Mouse (Mus musculus) lung, postnatal 14 days (tissue): ENCODE measurements at regions not wholly inside any gene's neighbourhood (a gene's known extent, or its start where the extent isn't known, plus 50 kb on each side); places are given as distances from the start of the nearest gene placed in this dataset.

Experiments used
- DNase-seq: peaks from one replicate; pipeline ENCODE4 v3.0.0; 2021

DNA sequence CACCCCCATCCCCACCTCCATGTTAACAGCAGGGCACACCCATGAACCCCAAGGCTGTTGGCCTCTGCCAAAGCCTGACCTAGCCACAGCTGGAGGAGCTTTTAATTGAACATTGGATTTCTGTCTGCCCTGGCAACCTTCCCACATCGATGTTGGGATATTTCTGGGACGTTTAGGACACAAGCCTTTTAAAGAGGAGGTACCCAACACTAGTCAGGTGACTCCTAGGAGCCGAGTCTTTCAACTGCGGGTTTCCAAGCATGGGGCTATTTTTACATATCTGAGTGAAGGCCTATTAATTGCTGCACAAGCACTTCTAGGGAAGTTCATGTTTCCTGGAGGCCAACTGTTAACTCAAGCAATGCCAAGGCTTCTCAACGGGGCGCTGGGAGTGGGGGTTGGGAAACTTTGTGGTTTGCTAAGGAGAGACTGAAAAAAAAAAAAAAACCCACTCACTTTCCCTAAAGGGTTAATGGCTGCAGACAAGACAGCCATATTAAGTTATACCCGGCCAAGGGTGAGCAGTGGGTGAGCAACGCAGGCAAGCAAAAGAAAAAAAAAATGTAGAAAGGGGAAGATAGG is 213.3 kb downstream of the Bcl2l11 start:
- DNase-seq: no peak

DNA sequence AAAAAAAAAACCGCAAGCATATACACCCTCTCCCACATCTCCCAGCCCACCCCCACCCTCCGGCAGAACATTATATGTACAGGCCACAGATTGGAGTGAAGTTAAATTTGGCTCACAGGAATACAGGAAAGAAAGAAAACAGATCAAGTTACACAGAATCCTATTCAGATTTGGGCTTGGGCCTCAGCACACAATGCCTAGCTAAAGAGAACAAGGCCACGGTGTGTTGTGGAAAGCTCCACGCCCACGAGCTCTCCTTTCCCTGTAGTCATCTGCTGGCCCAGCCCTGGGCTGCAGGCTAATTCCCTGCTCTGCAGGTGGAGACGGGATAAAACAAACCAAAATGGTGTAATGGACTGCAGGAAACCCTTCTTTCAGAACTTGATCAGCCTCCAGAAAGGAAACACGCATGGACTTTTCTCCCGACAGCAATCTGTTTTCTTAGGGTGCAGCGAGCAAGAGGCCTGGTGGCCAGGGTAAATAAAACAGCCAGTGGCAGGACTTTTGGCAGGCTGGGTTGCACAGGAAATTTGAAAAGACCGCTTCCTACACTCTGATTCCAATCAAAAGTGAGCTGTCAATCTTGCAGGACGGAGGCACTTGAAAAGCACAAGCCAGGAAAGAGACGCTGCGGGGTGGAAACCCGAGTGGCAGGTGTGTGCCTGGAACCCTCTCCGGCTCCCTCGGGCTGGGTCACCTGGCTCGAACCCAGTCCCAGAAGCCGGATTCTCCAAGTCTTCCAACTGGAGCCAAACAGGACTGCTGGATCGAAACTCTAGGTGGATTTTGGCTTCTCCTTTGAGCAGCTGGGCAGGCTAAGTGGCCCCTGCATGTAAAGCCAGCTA is 214.0 kb downstream of the Bcl2l11 start:
- DNase-seq: no peak

DNA sequence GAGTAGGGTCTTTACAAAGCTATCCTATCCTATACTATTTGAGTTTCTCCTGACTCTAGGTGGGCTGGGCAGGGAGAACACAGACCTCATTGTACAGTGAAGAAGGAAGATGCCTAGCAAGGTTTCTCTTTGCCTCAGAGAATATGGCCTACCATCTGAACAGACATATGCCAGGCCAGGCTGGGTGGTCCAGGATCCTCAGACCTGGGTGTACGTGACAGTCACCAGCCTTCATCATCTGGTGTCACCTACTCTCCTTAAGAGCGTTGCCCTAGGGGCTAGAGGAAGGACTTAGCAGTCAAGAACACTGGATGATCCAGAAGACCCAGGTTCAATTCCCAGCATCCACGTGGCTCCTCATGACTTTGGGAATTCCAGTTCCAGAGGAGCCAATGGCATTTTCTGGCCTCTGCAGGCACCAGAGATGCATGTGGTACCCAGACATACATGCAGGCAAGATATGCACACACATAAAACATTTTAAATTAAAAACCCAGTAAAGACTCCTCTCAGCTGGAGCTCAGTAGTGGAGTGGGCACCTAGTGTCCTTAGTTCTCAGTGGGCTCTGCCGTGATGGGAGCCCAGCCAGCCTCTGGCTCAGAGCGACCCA is 214.9 kb downstream of the Bcl2l11 start:
- DNase-seq: no peak

DNA sequence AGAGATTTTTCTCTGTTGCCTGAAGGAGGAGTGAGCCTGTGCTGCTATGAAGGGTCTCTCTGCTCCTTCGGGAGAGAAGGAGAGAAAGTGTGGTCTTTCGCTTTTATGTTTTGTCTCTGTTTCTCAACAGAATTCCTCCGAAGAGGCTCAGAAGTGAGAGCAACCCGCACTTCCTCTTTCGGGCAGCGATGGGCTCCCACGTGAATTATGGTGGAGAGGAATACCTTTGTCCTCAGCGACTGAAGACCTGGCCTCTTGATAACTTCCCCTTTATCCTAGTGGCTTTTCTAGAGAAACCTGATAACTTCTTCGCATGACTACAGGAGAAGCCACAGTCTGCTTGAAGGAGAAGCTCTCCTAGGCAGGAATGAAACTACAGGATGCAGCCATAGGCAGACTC is 216.4 kb downstream of the Bcl2l11 start:
- no peak for DNase-seq

DNA sequence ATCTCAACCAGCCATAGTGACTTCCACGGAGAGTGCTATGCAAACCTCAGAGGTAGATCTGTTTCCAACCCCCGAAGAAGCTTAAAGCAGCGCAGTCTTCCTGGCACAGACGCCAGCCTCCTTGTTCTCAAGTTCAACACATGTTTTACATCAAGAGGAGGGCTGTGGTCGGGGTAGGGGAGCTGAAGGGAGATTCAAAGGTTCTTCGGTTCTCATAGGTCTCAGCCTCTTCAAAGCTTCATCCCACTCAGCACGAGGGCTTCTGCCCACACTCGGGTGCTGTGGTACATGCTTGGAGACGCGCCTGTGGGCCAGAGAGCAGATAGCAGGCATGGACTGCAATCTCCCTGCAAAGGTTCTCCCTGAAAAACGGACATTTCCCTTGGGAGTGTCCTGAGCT is 219.7 kb downstream of the Bcl2l11 start:
- no peak for DNase-seq

DNA sequence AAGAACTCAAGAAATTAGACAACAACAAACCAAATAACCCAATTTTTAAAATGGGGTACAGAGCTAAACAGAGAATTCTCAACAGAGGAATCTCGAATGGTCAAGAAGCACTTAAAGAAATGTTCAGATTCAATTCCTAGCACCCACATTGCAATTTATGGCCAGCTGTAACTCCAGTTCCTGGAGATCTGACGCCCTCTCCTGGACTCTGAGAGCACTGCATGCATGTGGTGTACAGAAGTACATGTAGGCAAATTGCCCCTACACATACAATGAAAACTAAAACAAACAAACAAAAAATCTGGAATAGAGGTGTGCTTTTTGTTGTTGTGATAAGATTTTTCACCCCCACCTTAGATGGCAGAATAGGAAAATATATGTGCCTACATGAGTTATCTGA is 222.7 kb downstream of the Bcl2l11 start:
- DNase-seq: no peak

DNA sequence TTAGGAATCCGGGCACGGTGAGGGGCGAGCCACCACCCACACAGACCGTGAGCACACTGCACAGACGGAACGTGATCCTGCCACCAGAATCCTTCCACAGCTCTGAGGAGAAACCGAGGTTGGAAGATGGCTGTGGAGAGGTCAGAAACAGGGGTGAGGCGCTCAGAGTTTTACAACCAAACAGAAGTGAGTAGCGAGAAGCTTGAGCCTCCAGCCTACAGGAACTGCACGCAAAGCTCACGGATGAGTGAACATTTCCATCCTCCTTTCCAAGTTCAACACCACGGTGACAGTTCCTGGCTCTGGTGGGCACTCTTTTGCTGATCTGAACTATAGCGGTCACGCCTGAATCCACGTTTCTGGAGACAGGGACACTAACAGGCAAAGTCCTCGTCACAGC is 225.6 kb downstream of the Bcl2l11 start:
- DNase-seq: no peak

DNA sequence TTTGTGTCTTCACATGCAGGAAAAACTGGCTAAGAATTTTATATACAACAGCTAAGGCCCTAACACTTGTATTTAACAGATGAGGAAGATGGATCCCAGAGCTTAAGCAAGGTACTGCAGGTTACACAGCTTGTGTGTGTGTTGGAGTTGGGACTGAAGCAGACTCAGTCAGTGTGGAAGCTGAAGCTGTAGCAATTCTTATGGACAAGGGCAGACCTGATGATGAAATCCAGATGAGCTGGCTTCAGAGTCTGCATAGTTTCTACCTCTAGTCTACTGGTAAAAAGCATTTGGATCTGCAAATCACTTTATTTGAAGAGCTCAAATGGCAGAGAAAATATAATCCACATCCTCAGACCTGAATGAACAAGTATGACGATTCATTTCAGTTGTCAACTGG is 226.7 kb downstream of the Bcl2l11 start:
- DNase-seq: no peak

DNA sequence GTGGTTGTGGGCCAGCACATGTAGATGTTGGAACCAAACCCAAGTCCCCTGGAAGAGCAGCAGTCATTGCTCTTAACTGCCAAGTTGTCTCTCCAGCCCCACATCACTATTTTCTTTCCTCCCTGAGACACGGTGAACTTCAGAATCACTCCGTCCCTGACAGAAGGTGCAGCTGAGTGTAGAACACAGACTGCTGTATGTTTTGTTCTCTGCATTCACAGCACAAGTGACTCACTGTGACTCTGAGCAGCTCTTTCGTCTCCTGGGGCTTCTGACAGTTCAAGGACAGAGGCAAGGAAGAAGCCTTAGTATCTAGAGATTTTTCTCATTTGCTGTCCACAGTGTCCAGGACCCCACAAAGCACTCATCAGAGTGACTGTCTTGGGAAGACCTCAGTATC is 227.6 kb downstream of the Bcl2l11 start:
- DNase-seq: no peak

DNA sequence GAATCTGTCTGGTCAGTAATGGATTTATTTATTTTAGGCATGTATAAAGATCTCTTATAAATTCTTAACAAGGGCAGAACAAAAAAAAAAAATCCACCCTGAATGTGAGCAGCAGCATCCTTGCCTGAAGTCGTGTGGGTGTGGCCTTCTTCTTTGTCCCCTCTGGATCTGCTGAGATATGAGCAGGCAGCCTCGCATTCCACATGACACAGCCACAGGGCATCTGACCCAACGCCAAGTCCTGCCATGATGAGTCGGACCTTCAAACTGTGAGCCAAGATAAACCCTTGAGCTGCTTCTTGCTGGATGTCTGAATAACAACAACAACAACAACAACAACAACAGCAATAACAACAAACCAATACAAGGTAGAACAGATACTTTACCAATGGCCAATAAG is 230.5 kb downstream of the Bcl2l11 start:
- DNase-seq: no peak

DNA sequence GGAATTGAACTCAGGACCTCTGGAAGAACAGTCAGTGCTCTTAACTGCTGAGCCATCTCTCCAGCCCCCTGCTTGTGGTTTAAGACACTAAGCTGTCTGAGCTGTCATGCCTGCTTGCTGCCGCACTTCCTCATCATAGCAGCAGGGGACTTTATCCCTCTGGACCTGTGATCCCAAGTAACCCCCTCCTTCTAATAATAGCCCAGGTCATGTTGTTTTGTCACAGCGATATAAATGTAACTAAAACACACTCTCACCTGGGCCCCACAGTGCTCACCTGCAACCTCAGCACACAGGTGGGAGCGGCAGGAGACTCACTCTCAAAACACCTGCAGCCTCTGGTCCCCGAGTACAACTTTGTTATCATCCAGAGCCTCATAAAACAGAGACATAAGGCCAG is 231.9 kb upstream of the Spdye4c start:
- no peak for DNase-seq

DNA sequence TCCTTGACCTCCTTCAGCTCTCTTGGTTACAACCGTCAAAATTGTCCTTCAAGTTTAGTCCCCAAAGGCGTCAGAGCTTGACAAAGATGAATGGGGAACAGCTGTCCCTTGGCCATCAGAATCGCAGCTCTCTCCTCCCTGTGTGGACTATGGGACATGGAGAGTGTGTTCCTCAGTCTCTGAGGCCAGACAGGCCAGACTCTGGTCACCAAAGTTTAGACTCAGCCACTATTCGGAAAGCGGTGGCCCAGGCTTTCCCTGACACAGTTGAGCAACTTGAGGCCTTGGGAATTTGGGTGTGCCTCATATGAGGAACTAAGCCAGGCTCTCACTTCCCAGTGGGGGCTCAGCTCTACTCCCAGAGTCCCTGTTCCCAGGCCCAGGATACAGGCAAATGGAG is 230.5 kb upstream of the Spdye4c start:
- DNase-seq: no peak

DNA sequence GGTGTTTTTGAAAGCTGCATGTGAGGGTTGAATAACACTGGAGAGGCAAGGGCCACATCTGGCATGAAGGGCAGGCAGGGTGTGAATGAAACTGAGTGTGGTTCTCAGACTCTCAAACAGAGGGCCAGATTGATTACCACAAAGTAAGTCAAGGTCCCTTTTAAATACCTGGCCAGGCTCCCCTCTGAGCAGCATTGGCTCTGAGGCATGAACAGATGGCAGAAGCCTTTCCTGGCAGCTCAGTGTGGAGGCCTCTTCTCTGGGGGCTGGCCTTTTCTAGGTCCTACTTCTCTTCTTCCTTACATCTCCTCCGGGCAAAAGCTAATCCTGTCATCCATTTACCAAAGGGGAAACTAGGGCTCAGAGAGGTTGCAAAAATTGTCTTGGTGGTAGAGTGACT is 229.6 kb upstream of the Spdye4c start:
- no peak for DNase-seq

DNA sequence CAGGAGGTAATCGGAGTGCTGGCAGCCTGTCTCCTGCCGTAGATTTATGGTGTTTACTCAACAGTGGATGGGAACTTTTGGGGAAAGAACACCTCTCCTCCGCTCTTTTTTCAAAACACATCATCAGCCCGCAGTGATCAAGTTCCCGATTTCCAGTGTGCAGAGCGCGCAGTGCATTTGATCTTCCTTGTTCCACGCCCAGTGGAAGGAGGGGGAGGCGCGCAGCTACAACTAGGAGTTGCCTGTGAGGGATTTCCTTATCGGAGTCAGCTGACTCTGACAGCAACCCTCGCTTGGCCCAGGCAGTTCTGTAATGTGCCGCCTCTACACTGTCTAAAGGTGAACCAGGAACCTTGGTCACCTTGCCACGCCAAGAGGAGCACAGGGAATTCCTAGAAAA is 226.8 kb upstream of the Spdye4c start:
- DNase-seq: peak; percentile 67

DNA sequence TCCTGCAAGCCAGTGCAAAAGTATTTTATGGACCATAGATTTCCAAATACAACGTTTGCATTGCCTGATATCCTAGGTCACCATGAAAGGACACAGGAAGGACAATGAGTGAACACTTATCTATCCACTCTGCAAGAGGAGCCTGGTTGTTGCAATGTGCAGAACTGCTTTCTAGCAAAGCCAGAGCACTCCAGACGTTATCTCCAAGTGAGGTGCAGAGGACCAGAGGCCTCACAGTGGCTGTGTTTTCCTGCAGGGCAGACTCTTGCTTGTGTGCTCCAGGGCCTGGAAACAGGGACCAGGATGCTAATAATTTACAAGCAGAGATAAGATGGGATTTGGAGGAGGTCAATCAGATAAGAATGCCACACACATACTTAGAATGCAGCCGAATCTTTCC is 226.0 kb upstream of the Spdye4c start:
- no peak for DNase-seq

DNA sequence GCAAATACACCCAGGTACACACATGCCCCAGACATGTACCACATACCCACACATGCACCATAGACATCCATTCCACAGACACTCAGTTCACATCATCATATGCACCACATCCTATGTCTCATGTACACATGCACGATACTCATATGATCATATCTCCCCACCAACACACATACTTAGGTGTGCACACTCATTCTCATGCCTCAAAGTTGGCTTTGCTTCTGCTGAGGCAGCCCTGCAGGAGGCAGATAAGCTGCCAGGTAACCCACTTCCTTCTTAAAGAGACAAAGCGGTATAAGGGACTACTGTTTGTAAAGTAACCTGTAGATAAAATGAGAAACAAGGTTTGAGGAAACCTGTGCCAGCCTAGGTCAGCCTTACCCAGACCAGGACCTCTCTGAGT is 225.2 kb upstream of the Spdye4c start:
- no peak for DNase-seq

DNA sequence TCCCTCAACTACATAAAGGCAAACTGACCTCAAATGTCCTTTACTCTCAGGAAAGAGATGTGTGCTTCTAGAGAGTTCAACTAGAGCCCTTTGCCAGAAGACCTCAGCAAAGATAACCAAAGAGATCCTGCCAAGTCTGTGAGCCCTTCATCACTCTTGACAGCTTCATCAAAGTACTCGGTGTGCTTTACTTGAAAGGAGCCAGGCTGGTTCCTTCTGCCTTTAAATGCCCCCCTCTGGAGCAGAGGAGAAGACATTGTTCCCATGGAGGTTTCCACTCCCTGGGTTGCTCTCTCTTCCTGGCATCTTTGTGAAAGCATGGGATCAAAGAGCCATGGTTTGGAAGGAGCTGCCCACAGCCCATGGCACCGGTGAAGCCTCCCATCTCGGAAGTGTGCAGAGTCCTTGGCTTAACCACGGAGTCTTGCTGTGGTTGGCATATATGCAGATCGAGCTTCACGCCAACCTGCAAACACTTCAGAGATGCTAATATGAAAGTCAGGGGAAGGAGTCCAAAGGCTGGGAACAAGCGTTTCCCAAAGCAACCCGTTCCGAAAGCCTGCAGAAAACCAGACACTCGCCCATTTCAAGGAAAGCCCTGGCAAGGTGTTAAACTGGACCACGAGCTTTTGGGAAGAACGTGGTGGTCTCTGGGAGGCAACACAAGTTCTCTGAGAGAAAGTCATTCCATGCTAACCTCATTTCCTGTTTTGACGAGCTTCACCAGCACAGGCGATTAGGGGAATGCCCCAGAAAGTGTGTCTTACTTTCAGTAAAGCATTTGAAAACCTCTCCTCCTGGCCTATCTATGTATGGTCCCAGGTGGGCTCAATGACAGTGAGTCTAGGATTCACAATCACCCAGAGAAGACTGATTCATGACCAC is 223.5 kb upstream of the Spdye4c start:
- no peak for DNase-seq

DNA sequence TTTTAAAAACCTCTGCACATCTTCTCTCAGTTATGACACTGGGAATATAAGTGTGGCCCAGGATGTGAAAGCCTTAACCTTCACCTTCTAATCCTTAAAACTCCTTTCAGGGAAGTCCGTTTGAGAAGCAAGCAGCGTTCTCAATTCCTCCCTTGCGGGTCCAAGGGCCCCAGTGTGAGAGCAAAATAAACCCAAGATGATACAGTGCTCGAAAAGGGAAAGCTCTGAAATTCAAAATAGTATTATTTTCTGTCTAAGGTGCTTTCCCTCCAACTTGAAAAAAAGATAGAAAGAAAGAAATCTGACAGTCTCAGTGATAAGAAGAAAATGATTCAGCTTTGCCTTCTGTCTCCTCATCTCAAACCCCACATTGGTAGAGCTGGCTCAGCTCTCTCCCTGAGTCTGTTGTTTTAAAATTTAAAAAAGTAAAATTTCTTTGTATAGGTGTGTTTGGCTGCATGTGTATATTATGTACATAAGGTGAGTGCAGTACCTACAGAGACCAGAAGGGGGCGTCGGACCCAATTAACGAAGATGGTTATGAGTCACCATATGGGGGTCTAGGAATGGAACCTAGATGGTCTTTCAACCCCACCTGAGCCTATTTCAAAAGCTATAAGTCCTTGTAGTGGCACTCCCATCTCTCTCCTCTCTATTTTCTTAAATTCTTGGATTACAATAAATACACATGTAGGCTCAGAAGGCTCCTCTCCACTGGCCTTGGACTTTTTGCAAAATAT is 222.3 kb upstream of the Spdye4c start:
- no peak for DNase-seq

DNA sequence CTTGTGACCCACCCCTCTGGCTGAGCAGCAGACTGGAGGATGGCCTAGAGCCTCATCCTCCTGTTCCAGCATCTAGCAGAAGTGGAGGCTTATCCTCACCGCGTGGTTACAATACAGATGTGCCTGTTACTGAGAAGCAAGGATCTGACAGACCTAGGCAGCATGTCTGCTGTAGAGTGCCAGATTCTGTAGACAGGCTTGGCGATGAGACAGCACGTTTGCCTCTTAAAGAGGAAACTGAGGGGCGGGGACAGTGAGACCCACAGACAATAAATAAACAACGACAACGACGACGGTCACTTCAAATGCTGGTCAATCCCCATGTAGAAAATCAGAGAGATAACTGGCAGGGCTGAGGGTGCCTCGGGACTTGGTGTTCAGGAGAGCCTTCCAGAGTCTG is 220.2 kb upstream of the Spdye4c start:
- peak; percentile 21 for DNase-seq

DNA sequence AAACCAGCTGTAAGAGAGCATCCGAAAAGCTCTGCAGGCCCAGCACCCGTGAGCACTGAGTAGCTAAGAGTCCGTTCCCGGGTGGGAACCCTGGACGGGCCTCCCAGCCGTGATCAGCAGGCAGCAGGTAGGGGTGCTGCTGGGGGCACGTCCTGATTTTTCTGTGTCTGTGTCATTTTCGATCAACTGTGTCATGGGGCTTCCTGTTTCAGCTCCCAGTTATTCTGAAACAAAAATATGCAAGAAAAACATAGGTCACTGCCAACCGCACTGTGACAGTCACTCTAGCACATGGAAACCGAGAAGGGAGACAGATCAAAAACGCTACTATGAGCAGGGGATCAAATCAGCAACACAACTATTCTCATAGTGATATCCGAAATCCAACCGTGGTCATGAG is 218.8 kb upstream of the Spdye4c start:
- no peak for DNase-seq

DNA sequence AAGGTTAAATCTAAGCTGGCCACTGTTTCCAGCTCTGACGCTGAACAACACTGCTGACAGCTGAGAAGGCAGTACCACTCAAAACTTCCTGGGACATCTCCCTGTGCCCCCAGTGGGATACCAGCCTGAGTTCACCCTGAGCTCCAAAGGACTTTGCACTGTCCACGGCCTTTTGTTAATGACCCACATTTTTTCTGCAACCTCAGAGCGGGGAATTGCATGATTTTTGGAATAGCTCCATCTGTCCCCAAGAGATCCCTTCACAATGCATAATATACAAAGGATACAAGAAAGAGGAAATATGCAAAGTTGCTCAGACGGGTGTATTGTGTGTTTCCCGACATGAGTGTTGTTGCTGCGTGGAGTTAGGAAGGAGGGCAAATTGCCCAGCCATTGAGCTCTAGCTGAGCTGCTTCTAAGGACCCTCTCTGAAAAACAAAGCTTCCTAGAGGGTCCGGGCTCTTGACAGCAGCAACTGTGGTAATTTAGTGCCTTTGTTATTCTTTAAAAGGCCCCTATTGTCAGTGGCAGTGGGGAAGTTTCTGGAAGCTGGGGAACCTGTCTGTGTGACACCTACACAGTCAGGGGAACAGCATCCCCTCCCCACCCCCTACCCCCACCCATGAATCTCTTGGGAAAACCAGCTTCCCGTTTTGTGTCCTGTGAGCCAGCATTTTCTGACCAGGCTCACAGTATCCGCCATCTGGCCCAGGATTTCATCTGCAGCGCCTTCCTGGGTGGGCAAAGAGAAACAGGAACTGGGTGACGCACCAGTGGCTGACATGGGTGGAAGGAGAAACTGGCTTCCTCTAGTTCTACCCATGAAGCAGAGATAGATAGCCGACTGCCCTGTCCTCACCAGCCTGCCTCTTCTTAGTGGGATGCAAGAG is 217.4 kb upstream of the Spdye4c start:
- peak; percentile 33 for DNase-seq

DNA sequence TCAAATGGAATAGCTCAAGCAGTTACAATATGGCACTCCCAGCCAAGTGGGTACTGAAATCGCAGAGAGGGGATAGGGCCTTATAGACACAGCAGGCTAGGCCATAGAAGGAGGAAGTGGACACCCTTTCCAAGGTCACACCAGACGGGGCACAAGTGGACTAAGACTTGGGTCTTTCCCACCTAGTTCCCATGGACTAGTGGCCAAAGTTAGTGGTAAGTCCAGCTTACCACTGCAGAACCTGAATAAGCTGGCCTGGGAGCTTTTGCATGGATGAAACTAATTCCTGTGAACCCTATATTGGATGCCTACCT is 216.8 kb upstream of the Spdye4c start:
- no peak for DNase-seq
